Mouse (Mus musculus) heart, adult 2 months (tissue): ENCODE results near the gene Prickle2.

Source experiments
- CTCF ChIP-seq: fragments of 200-600 bp; IDR thresholded peaks from 2 replicates; pipeline ENCODE4 v1.8.1; 2022; ENCODE audit warnings: antibody characterized with exemption, mild to moderate bottlenecking, moderate library complexity
- POLR2A ChIP-seq: fragments of 200-500 bp; IDR thresholded peaks from 2 replicates; pipeline ENCODE4 v1.6.1; 2011; ENCODE audit warnings: mild to moderate bottlenecking, low read depth, low read length, control low read depth; ENCODE audit not compliant: insufficient read depth

DNA sequence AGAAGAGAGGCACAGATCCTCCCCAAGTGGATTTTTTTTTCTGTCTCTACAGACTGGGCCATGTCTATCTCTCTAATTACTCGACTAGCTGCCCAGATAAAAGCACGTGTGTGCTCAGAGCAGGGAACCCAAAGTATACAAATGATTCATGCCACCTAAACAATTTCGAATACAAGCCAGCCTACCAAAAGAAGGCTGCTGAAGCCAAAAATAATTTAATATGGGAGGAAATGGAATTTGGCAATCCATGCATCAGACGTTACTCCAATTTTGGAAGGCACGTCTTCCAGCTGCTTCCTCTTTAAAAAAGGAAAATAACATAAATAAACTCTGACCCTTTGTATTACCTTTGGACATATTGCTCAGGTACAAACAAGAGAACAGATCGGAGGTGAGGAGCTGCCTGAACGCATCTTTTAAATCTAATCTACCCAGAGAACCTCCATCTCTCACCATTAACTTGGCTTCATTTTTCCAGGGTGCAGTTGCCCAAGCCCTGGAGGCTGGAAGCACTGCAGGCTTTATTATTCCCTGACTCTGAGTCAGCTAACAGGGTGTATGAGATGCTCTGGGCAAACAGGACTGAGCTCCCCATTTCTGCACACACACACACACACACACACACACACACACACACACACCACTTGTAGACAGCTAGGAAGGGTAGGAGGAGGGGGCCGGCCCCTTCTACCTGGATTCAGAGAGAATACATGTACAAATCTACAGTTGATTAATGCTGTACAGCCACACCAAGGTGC, 172.5 kb downstream of the Prickle2 start:
- TF ChIP-seq POLR2A = no peak
- TF ChIP-seq CTCF = no peak
